Comparison of ENCODE assay signal across 8 mouse cellular contexts in genomic region chr3:103790346-103791145, GRCm38 (mm10). TPM values are rescaled to one million over a fixed set of nuclear protein-coding genes. Genes with fewer than 3 reads are reported as not detected.
DNase-seq lines count a peak whose midpoint lies in the region; ATAC-seq and TF ChIP-seq lines count a peak whose summit lies in the region.

No protein-coding gene starts in this region.

- ATAC-seq in hindbrain, postnatal 0 days, result peak; percentile 86
- ATAC-seq in lung, embryonic 16.5 days (ENCODE audit: low read depth), result peak; percentile 74

- H3K27me3 ChIP-seq in forebrain, embryonic 10.5 days (ENCODE audit: poor library complexity, severe bottlenecking), result no peaks in the 10 kb centered on the region
- H3K27me3 ChIP-seq in hindbrain, postnatal 0 days (ENCODE audit: insufficient read depth, low read length), result no peaks in the 10 kb centered on the region
- H3K27me3 ChIP-seq in lung, embryonic 16.5 days (ENCODE audit: control insufficient read depth, insufficient read depth, low read depth, low read length), result no peaks in the 10 kb centered on the region

- H3K36me3 ChIP-seq in forebrain, embryonic 10.5 days (replicated peaks), result no peaks in the 10 kb centered on the region
- no peaks in the 10 kb centered on the region for H3K36me3 ChIP-seq in hindbrain, postnatal 0 days (ENCODE audit: insufficient read depth, low read length)
- H3K36me3 ChIP-seq in lung, embryonic 16.5 days (ENCODE audit: control insufficient read depth, insufficient read depth, low read length), result no peaks in the 10 kb centered on the region

- TF ChIP-seq CTCF in hindbrain, postnatal 0 days (IDR thresholded peaks at IDR 0.05; ENCODE audit: low read depth), result no peak

- H3K9me3 ChIP-seq in forebrain, embryonic 10.5 days, result no peaks in the 10 kb centered on the region
- H3K9me3 ChIP-seq in hindbrain, postnatal 0 days (ENCODE audit: low read length), result no peaks in the 10 kb centered on the region
- no peaks in the 10 kb centered on the region for H3K9me3 ChIP-seq in lung, embryonic 16.5 days (ENCODE audit: control insufficient read depth, low read length)

- DNase-seq in cerebellum, adult 11 months, result peak; percentile 38
- DNase-seq in cerebellum, postnatal 4 days (ENCODE audit: low spot score in 2 of 2), result no peak
- DNase-seq in 3134 (ENCODE audit: extremely low read depth, insufficient read length, low spot score), result peak; percentile 71
- peak; percentile 58 for DNase-seq in adipocyte (ENCODE audit: low spot score)
- peak; percentile 52 for DNase-seq in forebrain, embryonic 10.5 days (ENCODE audit: extremely low spot score, low spot score)
- peak; percentile 32 for DNase-seq in hindbrain, postnatal 0 days (ENCODE audit: low spot score)
- DNase-seq in spleen, postnatal 10 days (ENCODE audit: low spot score in 2 of 2), result peak; percentile 65 to 76

- H3K4me2 ChIP-seq in hindbrain, postnatal 0 days (ENCODE audit: low read depth, low read length), result peak overlapping the region; percentile 68
- H3K4me2 ChIP-seq in lung, embryonic 16.5 days (ENCODE audit: low read depth, low read length), result peak overlapping the region; percentile 72

- H3K4me1 ChIP-seq in forebrain, embryonic 10.5 days, result peaks cover 30% of the 10 kb centered on the region
- no peaks in the 10 kb centered on the region; the same call in 1 of the 2 replicates for H3K4me1 ChIP-seq in hindbrain, postnatal 0 days (ENCODE audit: insufficient read depth, low read length)
- peaks cover 20% of the 10 kb centered on the region for H3K4me1 ChIP-seq in lung, embryonic 16.5 days (replicated peaks; ENCODE audit: control insufficient read depth, insufficient read depth, low read length)

- H3K4me3 ChIP-seq in forebrain, embryonic 10.5 days, result peak overlapping the region; percentile 96
- H3K4me3 ChIP-seq in hindbrain, postnatal 0 days (ENCODE audit: low read length), result peak overlapping the region; percentile 96
- peak overlapping the region; percentile 94 for H3K4me3 ChIP-seq in lung, embryonic 16.5 days (ENCODE audit: low read length)

- H3K9ac ChIP-seq in hindbrain, postnatal 0 days (replicated peaks; ENCODE audit: low read length), result peak overlapping the region; percentile 92
- peak overlapping the region; percentile 91 for H3K9ac ChIP-seq in lung, embryonic 16.5 days (ENCODE audit: low read length)

- H3K27ac ChIP-seq in forebrain, embryonic 10.5 days, result peak overlapping the region; percentile 98
- peak overlapping the region; percentile 94 for H3K27ac ChIP-seq in hindbrain, postnatal 0 days
- H3K27ac ChIP-seq in lung, embryonic 16.5 days (ENCODE audit: low read length), result peak overlapping the region; percentile 74

- under 1% methylated on average over 55 of the region's 61 CpGs for WGBS in forebrain, embryonic 10.5 days
- WGBS in hindbrain, postnatal 0 days, result 1% methylated on average over 50 of the region's 61 CpGs
- WGBS in lung, embryonic 16.5 days, result under 1% methylated on average over 28 of the region's 61 CpGs

RNA-seq across cellular contexts. Expression of gene Hipk1, which starts 0.8 kb away (rescaled TPM):
- polyA plus RNA-seq in forebrain, embryonic 10.5 days (2016; fragmentation: Nextera tagmentation; extraction: Ambion mirVana), result 9.9 and 10.4 TPM in 2 replicates
- 52.6 and 59.3 TPM in 2 replicates for total RNA-seq in hindbrain, postnatal 0 days (2014; rRNA removed)
- 8.1 and 8.4 TPM in 2 replicates for polyA plus RNA-seq in hindbrain, postnatal 0 days (2015; fragmentation: Nextera tagmentation; extraction: Ambion mirVana)
- polyA plus RNA-seq in lung, embryonic 16.5 days (2015; fragmentation: Nextera tagmentation; extraction: Ambion mirVana), result 12.2 and 12.3 TPM in 2 replicates

RNA-seq across cellular contexts. Expression of gene Dclre1b, which starts 18.7 kb away (rescaled TPM):
- 37.2 and 40.5 TPM in 2 replicates for polyA plus RNA-seq in forebrain, embryonic 10.5 days (2016; fragmentation: Nextera tagmentation; extraction: Ambion mirVana)
- 3.0 and 7.9 TPM in 2 replicates for total RNA-seq in hindbrain, postnatal 0 days (2014; rRNA removed)
- polyA plus RNA-seq in hindbrain, postnatal 0 days (2015; fragmentation: Nextera tagmentation; extraction: Ambion mirVana), result 15.4 and 19.1 TPM in 2 replicates
- polyA plus RNA-seq in lung, embryonic 16.5 days (2015; fragmentation: Nextera tagmentation; extraction: Ambion mirVana), result 23.4 and 26.3 TPM in 2 replicates

RNA-seq across cellular contexts. Expression of gene Ap4b1, which starts 18.8 kb away (rescaled TPM):
- polyA plus RNA-seq in forebrain, embryonic 10.5 days (2016; fragmentation: Nextera tagmentation; extraction: Ambion mirVana), result 19.3 and 22.3 TPM in 2 replicates
- total RNA-seq in hindbrain, postnatal 0 days (2014; rRNA removed), result 16.1 and 25.8 TPM in 2 replicates
- polyA plus RNA-seq in hindbrain, postnatal 0 days (2015; fragmentation: Nextera tagmentation; extraction: Ambion mirVana), result 16.4 and 20.1 TPM in 2 replicates
- polyA plus RNA-seq in lung, embryonic 16.5 days (2015; fragmentation: Nextera tagmentation; extraction: Ambion mirVana), result 21.0 and 21.8 TPM in 2 replicates

RNA-seq across cellular contexts. Expression of gene Gm43064, which starts 18.8 kb away (rescaled TPM):
- 0.17 TPM in 1 of 2 replicates, not detected in the other for polyA plus RNA-seq in forebrain, embryonic 10.5 days (2016; fragmentation: Nextera tagmentation; extraction: Ambion mirVana)
- 1.1 and 1.9 TPM in 2 replicates for total RNA-seq in hindbrain, postnatal 0 days (2014; rRNA removed)
- 0.24 TPM in 1 of 2 replicates, not detected in the other for polyA plus RNA-seq in hindbrain, postnatal 0 days (2015; fragmentation: Nextera tagmentation; extraction: Ambion mirVana)
- 0.15 and 0.52 TPM in 2 replicates for polyA plus RNA-seq in lung, embryonic 16.5 days (2015; fragmentation: Nextera tagmentation; extraction: Ambion mirVana)

RNA-seq across cellular contexts. Expression of gene Bcl2l15, which starts 41.9 kb away (rescaled TPM):
- 0.17 and 0.25 TPM in 2 replicates for polyA plus RNA-seq in forebrain, embryonic 10.5 days (2016; fragmentation: Nextera tagmentation; extraction: Ambion mirVana)
- total RNA-seq in hindbrain, postnatal 0 days (2014; rRNA removed), result not detected in 2 replicates
- 0.20 and 0.67 TPM in 2 replicates for polyA plus RNA-seq in hindbrain, postnatal 0 days (2015; fragmentation: Nextera tagmentation; extraction: Ambion mirVana)
- 0.45 TPM in 1 of 2 replicates, not detected in the other for polyA plus RNA-seq in lung, embryonic 16.5 days (2015; fragmentation: Nextera tagmentation; extraction: Ambion mirVana)

Comparison
In these comparisons a context has a peak if more than half of its experiments do, and no peak if none do; other contexts are left out.
1. DNase-seq: peak in cerebellum, adult 11 months (single experiment), 3134 (single experiment), adipocyte (single experiment), forebrain, embryonic 10.5 days (single experiment), hindbrain, postnatal 0 days (single experiment) and spleen, postnatal 10 days (2 of 2); none in cerebellum, postnatal 4 days (0 of 2).
2. Peak in every context shown above with its lines, with median percentiles within 50 percentile points of each other: H3K27ac ChIP-seq and H3K4me3 ChIP-seq.